Mouse (Mus musculus): ENCODE results near the gene Cdca8. TPM values are rescaled to one million over a fixed set of nuclear protein-coding genes. Genes with fewer than 3 reads are reported as not detected.

Cdca8 gene
- polyA plus RNA-seq, 1 experiment from 2014 or later = 176 TPM

DNA sequence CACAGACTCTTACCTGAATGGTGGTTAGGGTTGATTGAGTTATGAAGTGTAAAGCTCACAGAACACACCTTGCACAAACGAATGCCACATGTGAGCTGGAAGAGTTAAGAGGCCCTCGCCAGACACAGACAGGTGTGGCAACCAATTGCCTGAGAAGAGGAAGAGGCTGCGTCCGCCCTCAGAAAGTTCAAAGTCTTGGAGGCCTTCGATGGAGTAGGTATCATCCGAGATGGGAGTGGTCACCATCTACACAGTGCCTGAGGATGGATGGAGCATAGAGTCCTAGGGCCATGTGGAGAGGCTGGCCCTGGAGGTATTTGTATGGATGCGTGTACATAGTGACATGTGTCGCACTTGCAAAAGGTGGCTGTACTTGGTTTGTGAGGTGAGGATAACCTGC, 32.0 kb upstream of the Cdca8 start:
- no peak overlapping the region for H3K27ac ChIP-seq
- whole genome bisulfite sequencing = 42% methylated on average over 8 of the region's 8 CpGs

DNA sequence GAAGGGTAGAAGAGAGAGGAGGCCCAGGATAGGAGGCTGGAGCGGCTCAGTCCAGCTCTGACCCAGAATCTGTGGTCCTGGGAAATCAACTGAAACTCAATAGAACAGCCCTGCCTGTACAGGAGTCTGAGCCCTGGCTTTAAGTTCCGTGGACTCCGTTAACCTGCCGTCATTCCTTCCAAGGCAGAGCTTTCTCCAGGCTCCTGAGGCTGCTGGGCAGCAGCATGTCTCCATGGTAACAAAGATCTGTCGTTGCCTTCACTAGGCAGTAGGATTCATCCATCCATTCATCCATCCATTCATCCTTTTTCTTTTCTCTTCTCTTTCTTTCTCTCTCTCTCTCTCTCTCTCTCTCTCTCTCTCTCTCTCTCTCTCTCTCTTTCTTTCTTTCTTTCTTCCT, 31.6 kb upstream of the Cdca8 start:
- Histone ChIP-seq H3K4me3 (replicated peaks) (no peak overlapping the region), H3K9me3 (no peaks in the 10 kb centered on the region), H3K27me3 (peaks cover 92% of the 10 kb centered on the region), H3K9ac (replicated peaks) (no peak overlapping the region), H3K4me2 (no peak overlapping the region), H3K36me3 (no peaks in the 10 kb centered on the region), H3K27ac (no peak overlapping the region), H3K4me1 (replicated peaks) (peaks cover 43% of the 10 kb centered on the region)
- no peak for ATAC-seq (ENCODE audit: insufficient number of reproducible peaks, insufficient read depth, low FRiP score, low TSS enrichment, low read depth)
- 28% methylated on average over 5 of the region's 5 CpGs for WGBS

More for the DNA sequence above, 32.0 kb upstream of the Cdca8 start:
- Histone ChIP-seq H3K9me3 (no peaks in the 10 kb centered on the region), H3K4me3 (replicated peaks) (no peak overlapping the region), H3K36me3 (no peaks in the 10 kb centered on the region), H3K27me3 (peaks cover 90% of the 10 kb centered on the region), H3K9ac (replicated peaks) (no peak overlapping the region), H3K4me2 (no peak overlapping the region), H3K4me1 (replicated peaks) (peaks cover 43% of the 10 kb centered on the region)
- ATAC-seq (ENCODE audit: insufficient number of reproducible peaks, insufficient read depth, low FRiP score, low TSS enrichment, low read depth) = no peak

DNA sequence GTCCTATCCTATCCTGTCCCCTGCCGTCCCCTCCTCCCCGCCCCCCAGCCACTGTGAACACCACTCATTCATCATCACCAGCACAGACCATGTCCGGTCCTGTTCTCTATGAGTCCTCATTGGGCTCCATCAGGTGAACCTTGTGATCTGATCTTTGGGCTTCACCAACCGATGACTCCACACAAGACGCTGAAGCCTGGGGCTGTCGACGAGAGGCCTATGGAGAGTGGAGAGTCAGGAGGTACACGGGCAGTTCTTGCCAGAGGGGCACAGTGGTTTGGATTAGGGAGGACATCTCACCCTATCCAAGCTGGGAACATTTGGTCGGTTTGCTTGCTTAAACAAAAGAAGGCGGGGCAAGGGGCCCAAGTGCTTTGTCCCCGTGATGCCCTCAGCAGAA, 31.1 kb upstream of the Cdca8 start:
- no peak overlapping the region for H3K27ac ChIP-seq
- WGBS = 62% methylated on average over 11 of the region's 11 CpGs
- no peak for ATAC-seq (ENCODE audit: insufficient number of reproducible peaks, insufficient read depth, low FRiP score, low TSS enrichment, low read depth)
- H3K4me1 ChIP-seq (replicated peaks) = peaks cover 46% of the 10 kb centered on the region
- no peak overlapping the region for H3K4me3 ChIP-seq (replicated peaks)
- no peaks in the 10 kb centered on the region for H3K9me3 ChIP-seq
- peaks cover 92% of the 10 kb centered on the region for H3K27me3 ChIP-seq
- no peaks in the 10 kb centered on the region for H3K36me3 ChIP-seq
- no peak overlapping the region for H3K4me2 ChIP-seq
- H3K9ac ChIP-seq (replicated peaks) = no peak overlapping the region

DNA sequence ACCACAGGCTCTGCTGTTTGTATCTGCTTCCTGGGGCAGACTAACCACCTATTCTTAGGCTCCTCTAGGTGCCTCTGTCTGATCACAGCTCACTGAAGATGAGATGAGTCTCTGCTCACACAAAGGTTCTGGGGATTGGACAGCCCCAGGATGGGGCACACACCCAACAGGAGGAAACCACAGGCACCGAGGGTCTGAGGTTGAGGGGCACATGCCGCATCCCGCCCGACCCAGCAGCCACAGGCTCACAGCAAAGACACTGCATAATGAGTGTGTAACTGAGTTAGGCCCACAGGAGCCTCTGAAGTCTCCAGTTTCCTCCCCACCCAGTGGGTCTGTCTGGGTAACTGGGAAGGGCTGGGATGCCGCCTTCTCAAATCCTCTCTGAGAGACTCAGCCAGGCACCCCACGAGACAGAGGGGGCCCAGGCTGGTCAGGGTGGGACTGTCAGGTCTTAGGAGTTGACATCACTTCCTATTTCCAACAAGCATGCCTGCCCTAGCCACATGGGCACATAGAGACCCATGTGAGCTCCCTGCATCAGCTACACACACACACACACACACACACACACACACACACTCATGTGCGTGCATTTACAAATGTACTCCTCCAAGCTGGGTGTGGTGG, 30.2 kb upstream of the Cdca8 start:
- Histone ChIP-seq H3K4me2 (peak overlapping the region; percentile 6; the same call in 1 of the 2 replicates), H3K4me1 (replicated peaks) (peaks cover 48% of the 10 kb centered on the region), H3K9me3 (no peaks in the 10 kb centered on the region), H3K36me3 (no peaks in the 10 kb centered on the region), H3K27me3 (peaks cover 90% of the 10 kb centered on the region), H3K9ac (replicated peaks) (no peak overlapping the region), H3K4me3 (replicated peaks) (no peak overlapping the region), H3K27ac (no peak overlapping the region)
- ATAC-seq (ENCODE audit: insufficient number of reproducible peaks, insufficient read depth, low FRiP score, low TSS enrichment, low read depth) = no peak
- WGBS = 68% methylated on average over 7 of the region's 7 CpGs

DNA sequence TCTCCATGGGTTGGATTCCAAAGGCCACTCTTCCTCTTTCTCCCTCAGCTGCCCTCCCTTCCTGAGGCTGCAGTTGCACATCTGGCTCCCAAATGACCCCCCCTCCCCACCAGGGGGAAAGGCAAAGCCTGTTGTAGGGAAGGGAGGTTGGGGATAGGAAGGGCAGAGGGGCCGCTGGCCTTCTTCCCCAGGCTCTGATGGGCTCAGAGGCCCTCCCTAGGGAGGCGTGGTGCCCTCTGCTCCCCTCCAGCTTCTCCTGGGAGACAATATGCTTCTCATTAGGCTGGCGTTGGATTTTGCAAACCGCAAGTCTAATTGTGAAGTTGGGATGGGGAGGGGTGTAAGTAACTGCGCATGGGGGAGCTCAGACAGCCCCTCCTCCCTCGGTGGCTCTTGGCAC, 29.6 kb upstream of the Cdca8 start:
- Histone ChIP-seq H3K9ac (replicated peaks) (no peak overlapping the region; the same call in 1 of the 2 replicates), H3K27me3 (peaks cover 90% of the 10 kb centered on the region), H3K4me3 (replicated peaks) (no peak overlapping the region), H3K9me3 (no peaks in the 10 kb centered on the region), H3K4me1 (replicated peaks) (peaks cover 48% of the 10 kb centered on the region), H3K4me2 (peak overlapping the region; percentile 6), H3K27ac (no peak overlapping the region), H3K36me3 (no peaks in the 10 kb centered on the region)
- 22% methylated on average over 6 of the region's 6 CpGs for WGBS
- no peak for ATAC-seq (ENCODE audit: insufficient number of reproducible peaks, insufficient read depth, low FRiP score, low TSS enrichment, low read depth)

DNA sequence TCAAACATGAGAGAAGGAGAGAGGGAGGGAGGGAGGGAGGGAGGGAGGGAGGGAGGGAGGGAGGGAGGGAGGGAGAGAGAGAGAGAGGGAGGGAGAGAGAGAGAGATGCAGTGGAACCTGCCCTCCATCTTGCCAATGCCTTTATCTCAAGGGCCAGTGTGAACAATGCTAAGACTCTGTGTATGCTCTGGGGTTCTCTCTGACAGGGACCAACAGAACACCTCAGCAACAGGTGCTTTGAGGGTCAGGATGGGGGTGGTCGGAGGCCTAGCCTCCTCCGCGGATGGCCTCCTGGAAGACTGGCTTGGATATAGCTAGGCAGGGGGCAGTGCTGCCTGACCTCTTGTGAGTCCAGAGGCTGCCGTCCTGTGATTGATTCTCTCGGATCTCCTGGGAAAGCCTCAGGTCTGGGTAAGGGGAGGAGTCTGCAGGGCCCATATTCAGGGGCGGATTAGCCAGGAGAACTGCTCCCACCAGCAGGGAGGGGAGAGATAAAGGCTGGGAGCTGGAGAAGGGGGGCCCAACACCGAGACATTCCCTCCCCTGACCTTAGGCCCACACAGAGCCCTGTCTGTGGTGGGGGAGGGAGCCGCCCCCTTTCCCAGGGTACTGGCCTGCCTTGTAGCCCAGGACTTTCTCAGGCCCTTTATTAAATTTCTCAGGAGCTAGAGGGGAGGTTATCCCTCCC, 25.9 kb upstream of the Cdca8 start:
- Histone ChIP-seq H3K9ac (replicated peaks) (0 out of 2 replicates have a peak overlapping the region, but pooled peaks have one; percentile 18), H3K36me3 (no peaks in the 10 kb centered on the region), H3K4me1 (replicated peaks) (peaks cover 25% of the 10 kb centered on the region), H3K9me3 (no peaks in the 10 kb centered on the region), H3K4me3 (replicated peaks) (no peak overlapping the region), H3K27me3 (peaks cover 90% of the 10 kb centered on the region), H3K4me2 (no peak overlapping the region), H3K27ac (no peak overlapping the region)
- 10% methylated on average over 8 of the region's 8 CpGs for WGBS
- no peak for ATAC-seq (ENCODE audit: insufficient number of reproducible peaks, insufficient read depth, low FRiP score, low TSS enrichment, low read depth)

DNA sequence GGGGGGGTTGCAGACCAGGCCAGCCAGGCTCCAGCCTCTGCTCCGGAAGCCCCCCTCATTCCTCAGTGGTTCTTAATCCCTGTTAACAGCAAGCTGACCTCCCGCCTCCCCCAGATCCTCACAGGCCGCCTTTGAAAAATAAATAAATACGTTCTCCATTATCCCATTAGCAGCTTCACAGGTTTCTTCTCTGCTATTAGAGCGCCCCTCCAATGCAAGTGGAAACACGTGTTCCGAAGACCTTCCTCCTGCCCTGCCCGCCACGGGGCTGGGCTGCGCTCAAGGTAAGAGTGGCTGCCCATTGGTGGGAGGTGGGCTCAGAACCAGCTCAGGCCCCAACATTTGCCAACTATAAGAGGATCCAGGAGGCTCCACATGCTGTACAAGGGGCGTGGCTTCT, 23.5 kb upstream of the Cdca8 start:
- H3K4me2 ChIP-seq = no peak overlapping the region
- no peak overlapping the region for H3K4me3 ChIP-seq (replicated peaks)
- no peak overlapping the region for H3K9ac ChIP-seq (replicated peaks)
- no peaks in the 10 kb centered on the region for H3K9me3 ChIP-seq
- H3K27ac ChIP-seq = no peak overlapping the region
- H3K36me3 ChIP-seq = no peaks in the 10 kb centered on the region
- H3K27me3 ChIP-seq = peaks cover 90% of the 10 kb centered on the region
- no peak for ATAC-seq (ENCODE audit: insufficient number of reproducible peaks, insufficient read depth, low FRiP score, low TSS enrichment, low read depth)
- H3K4me1 ChIP-seq (replicated peaks) = peaks cover 21% of the 10 kb centered on the region; the same call in 1 of the 2 replicates
- whole genome bisulfite sequencing = 25% methylated on average over 11 of the region's 11 CpGs

DNA sequence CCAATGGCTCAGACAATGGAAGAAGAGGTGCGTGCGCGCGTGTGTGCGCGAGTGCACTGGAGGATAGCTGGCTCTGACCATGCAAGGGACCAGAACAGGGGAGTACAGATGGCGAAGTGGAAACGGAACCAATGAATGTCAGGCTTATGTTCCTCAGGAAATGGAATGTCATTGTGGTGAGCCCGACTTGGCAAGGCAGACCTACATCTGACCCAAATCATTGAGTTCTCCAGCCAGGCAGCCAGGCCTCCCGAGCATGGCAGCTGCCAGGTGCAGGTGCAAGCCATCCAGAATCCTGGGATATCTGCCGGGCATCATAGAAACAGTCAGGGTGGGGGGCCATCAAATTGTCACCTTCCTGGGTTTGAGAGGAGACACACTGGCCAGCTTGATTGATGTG, 21.8 kb upstream of the Cdca8 start:
- ATAC-seq (ENCODE audit: insufficient number of reproducible peaks, insufficient read depth, low FRiP score, low TSS enrichment, low read depth) = no peak
- Histone ChIP-seq H3K9me3 (no peaks in the 10 kb centered on the region), H3K4me1 (replicated peaks) (peaks cover 21% of the 10 kb centered on the region; the same call in 1 of the 2 replicates), H3K27me3 (peaks cover 93% of the 10 kb centered on the region), H3K9ac (replicated peaks) (no peak overlapping the region), H3K4me3 (replicated peaks) (no peak overlapping the region), H3K36me3 (no peaks in the 10 kb centered on the region), H3K4me2 (no peak overlapping the region), H3K27ac (no peak overlapping the region)
- WGBS = 88% methylated on average over 11 of the region's 11 CpGs

DNA sequence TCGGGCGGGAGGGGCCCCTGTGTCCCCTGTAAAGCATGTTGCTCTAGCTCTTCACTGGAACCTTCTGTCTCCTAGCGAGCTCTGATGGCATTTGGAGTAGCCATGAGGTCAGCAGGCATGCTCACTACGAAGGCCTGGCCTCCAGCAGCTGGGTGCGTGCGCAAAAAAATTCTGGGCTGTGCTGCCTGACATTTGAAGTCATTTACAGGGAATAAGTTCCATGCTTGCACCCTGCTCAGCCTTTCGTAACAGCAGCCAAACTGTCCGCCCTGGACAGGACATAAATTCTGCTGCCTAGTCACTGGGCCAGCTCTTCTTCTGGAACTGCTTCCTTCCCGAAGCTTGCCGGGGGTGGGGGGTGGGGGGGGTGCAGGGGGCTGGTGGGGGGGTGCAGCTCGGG, 20.0 kb upstream of the Cdca8 start:
- WGBS = 36% methylated on average over 11 of the region's 11 CpGs

DNA sequence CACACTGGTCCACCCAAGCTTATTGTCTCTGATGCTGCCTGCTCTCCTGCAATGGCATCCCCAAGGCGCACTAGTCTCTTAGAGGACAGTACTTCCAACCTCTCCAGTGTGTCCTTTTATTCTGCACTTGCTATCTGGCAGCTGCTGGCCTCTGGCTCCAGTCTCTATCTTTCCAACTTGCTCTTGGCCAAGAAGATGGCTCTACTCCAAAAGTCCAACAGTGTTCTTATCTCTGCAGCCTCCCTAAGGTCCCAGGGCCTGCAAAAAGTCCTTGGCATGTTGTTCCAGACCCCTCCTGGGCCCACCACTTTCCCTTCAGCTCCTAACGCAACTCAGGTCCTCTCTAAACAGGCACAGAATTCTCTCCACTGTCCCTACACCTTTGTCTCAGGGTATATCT, 18.2 kb upstream of the Cdca8 start:
- Histone ChIP-seq H3K9ac (replicated peaks) (no peak overlapping the region), H3K9me3 (no peaks in the 10 kb centered on the region), H3K4me3 (replicated peaks) (no peak overlapping the region), H3K4me1 (replicated peaks) (peaks cover 10% of the 10 kb centered on the region; the same call in 1 of the 2 replicates), H3K36me3 (no peaks in the 10 kb centered on the region), H3K27ac (no peak overlapping the region), H3K4me2 (no peak overlapping the region), H3K27me3 (peaks cover 95% of the 10 kb centered on the region)
- ATAC-seq (ENCODE audit: insufficient number of reproducible peaks, insufficient read depth, low FRiP score, low TSS enrichment, low read depth) = no peak
- 82% methylated on average over 2 of the region's 2 CpGs for WGBS

More for the DNA sequence above, 20.0 kb upstream of the Cdca8 start:
- H3K9me3 ChIP-seq = no peaks in the 10 kb centered on the region
- no peak for ATAC-seq (ENCODE audit: insufficient number of reproducible peaks, insufficient read depth, low FRiP score, low TSS enrichment, low read depth)
- no peak overlapping the region for H3K9ac ChIP-seq (replicated peaks)
- peaks cover 93% of the 10 kb centered on the region for H3K27me3 ChIP-seq
- H3K4me1 ChIP-seq (replicated peaks) = peaks cover 15% of the 10 kb centered on the region; the same call in 1 of the 2 replicates
- H3K36me3 ChIP-seq = no peaks in the 10 kb centered on the region
- no peak overlapping the region for H3K4me2 ChIP-seq
- no peak overlapping the region for H3K27ac ChIP-seq
- no peak overlapping the region for H3K4me3 ChIP-seq (replicated peaks)

DNA sequence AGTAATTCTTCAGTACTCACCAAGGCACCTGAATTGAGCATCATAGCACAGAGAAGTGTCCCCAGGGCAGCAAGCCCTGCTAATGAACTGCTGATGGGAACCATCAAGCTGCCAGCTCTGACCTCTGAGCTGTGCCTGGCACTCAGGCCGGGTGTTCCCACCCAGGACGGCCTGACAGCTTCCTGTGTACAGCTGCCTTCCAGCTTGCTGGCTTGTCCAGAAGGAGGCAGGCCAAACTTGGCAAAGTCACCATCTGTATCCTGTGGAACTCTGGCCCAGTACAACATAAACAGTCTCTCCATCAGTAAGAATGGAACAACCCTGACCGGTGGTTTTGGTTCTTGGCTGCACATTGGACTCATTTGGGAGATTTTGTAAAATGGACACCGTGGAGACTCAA, 14.4 kb upstream of the Cdca8 start:
- Histone ChIP-seq H3K36me3 (no peaks in the 10 kb centered on the region), H3K4me2 (no peak overlapping the region), H3K27me3 (peaks cover 88% of the 10 kb centered on the region), H3K27ac (no peak overlapping the region), H3K4me1 (replicated peaks) (peaks cover 24% of the 10 kb centered on the region), H3K4me3 (replicated peaks) (no peak overlapping the region), H3K9me3 (no peaks in the 10 kb centered on the region), H3K9ac (replicated peaks) (no peak overlapping the region)
- no peak for ATAC-seq (ENCODE audit: insufficient number of reproducible peaks, insufficient read depth, low FRiP score, low TSS enrichment, low read depth)
- 54% methylated on average over 4 of the region's 4 CpGs for WGBS

Data from limb, embryonic 12.5 days (tissue).